Mouse (Mus musculus) intestine, postnatal 0 days (tissue): ENCODE measurements around the gene Frmd4a. TPM values are rescaled to one million over a fixed set of nuclear protein-coding genes. Genes with fewer than 3 reads are reported as not detected.

ENCODE experiments used
- ATAC-seq: fragments of 200-750 bp; cut with Nextera tagmentation; 2 replicates; pipeline ENCODE4 v1.8.0; 2017; ENCODE audit warnings: mild to moderate bottlenecking, moderate TSS enrichment, moderate library complexity
- H3K27ac ChIP-seq: fragments of 300-500 bp; sonication (generic); 2 replicates; pipeline ENCODE4 v1.5.1; 2014; ENCODE audit warnings: mild to moderate bottlenecking, low read depth, low read length, moderate library complexity
- H3K27me3 ChIP-seq: fragments of 300-500 bp; sonication (generic); replicated peaks from 2 replicates; pipeline ENCODE4 v1.6.1; 2014; ENCODE audit warnings: low read length, mixed read lengths; ENCODE audit not compliant: control insufficient read depth, insufficient read depth
- H3K36me3 ChIP-seq: fragments of 300-500 bp; sonication (generic); 2 replicates; pipeline ENCODE4 v1.6.1; 2014; ENCODE audit warnings: mild to moderate bottlenecking, moderate library complexity; ENCODE audit not compliant: control insufficient read depth, insufficient read depth
- H3K4me1 ChIP-seq: fragments of 300-500 bp; sonication (generic); replicated peaks from 2 replicates; pipeline ENCODE4 v1.6.1; 2014; ENCODE audit warnings: antibody characterized with exemption, low read length, mixed read lengths; ENCODE audit not compliant: control insufficient read depth, insufficient read depth
- H3K4me2 ChIP-seq: fragments of 300-500 bp; sonication (generic); replicated peaks from 2 replicates; pipeline ENCODE4 v1.6.1; 2014; ENCODE audit warnings: low read depth, mild to moderate bottlenecking, moderate library complexity
- H3K4me3 ChIP-seq: fragments of 300-500 bp; sonication (generic); 2 replicates; pipeline ENCODE4 v1.5.1; 2014; ENCODE audit warnings: low read depth, low read length
- H3K9ac ChIP-seq: fragments of 300-500 bp; sonication (generic); 2 replicates; pipeline ENCODE4 v1.6.1; 2014; ENCODE audit warnings: mild to moderate bottlenecking, low read depth, low read length
- H3K9me3 ChIP-seq: fragments of 300-500 bp; sonication (generic); 2 replicates; pipeline ENCODE4 v1.6.1; 2016; ENCODE audit warnings: mixed run types; ENCODE audit not compliant: control insufficient read depth
- CTCF ChIP-seq: sonication (generic); IDR thresholded peaks from 2 replicates; pipeline ENCODE4 v1.5.1; 2016; ENCODE audit warnings: low read depth, mild to moderate bottlenecking, control low read depth, antibody characterized with exemption, moderate library complexity
- WGBS: fragments of 180-500 bp; shearing (Covaris S2); extraction: QIAGEN DNeasy Blood & Tissue Kit; methylation state at CpG from one replicate; pipeline ENCODE4 v1.1.7; 2014; 5-methylcytosine and 5-hydroxymethylcytosine counted together
- polyA plus RNA-seq: library from polyadenylated mRNA; unstranded; fragments of >200 nt; fragmentation: Nextera tagmentation; extraction: Ambion mirVana; gene quantifications from 2 replicates; pipeline ENCODE4 v1.2.1, GENCODE M21; 2015

Frmd4a gene
- polyA plus RNA-seq, 1 experiment from 2014 or later: 4.5 TPM

GRCm38 (mm10) chr2:4517553-4518125, 500.1 kb downstream of the Frmd4a start:
- Histone ChIP-seq H3K9me3 (no peaks in the 10 kb centered on the region), H3K36me3 (no peaks in the 10 kb centered on the region), H3K9ac (no peak overlapping the region), H3K4me2 (peak overlapping the region; percentile 18; the same call in 1 of the 2 replicates), H3K4me3 (no peak overlapping the region), H3K4me1 (no peaks in the 10 kb centered on the region), H3K27ac (peak overlapping the region; percentile 24; the same call in 1 of the 2 replicates), H3K27me3 (no peaks in the 10 kb centered on the region)
- ATAC-seq: peak; percentile 68
- 14% methylated on average over 7 of the region's 7 CpGs for WGBS
- TF ChIP-seq CTCF: no peak

GRCm38 (mm10) chr2:4518549-4518948, 501.0 kb downstream of the Frmd4a start:
- Histone ChIP-seq H3K4me1 (no peaks in the 10 kb centered on the region), H3K4me2 (no peak overlapping the region), H3K9ac (no peak overlapping the region), H3K36me3 (no peaks in the 10 kb centered on the region), H3K4me3 (no peak overlapping the region), H3K27me3 (no peaks in the 10 kb centered on the region), H3K9me3 (no peaks in the 10 kb centered on the region), H3K27ac (no peak overlapping the region)
- ATAC-seq: no peak
- no peak for TF ChIP-seq CTCF

GRCm38 (mm10) chr2:4522769-4523487, 505.4 kb downstream of the Frmd4a start:
- no peak overlapping the region for H3K4me3 ChIP-seq
- H3K4me1 ChIP-seq: no peaks in the 10 kb centered on the region
- H3K4me2 ChIP-seq: no peak overlapping the region
- H3K36me3 ChIP-seq: no peaks in the 10 kb centered on the region
- ATAC-seq: no peak
- no peak overlapping the region for H3K27ac ChIP-seq
- no peak for TF ChIP-seq CTCF
- no peak overlapping the region for H3K9ac ChIP-seq
- no peaks in the 10 kb centered on the region for H3K9me3 ChIP-seq
- 88% methylated on average over 1 of the region's 1 CpGs for WGBS
- no peaks in the 10 kb centered on the region for H3K27me3 ChIP-seq

DNA sequence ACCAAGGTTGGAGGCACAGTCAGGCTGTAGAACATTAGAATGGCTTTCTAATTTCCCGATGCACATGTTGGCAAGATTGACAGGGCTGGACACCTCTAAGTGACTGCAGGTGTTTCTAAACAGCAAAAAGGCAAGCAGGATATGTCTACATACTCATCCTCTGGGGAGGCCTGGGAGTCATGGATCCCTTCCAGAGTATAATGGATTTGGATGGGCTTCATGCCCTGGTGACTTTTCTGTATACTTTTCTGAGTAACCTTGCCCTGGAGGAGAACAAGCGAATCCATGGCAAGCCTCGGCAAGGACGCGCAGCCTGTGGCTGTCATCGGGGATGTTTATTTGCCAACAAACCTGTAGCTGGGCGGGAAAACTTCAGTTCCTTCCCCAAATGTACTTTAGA, 509.6 kb downstream of the Frmd4a start:
- no peaks in the 10 kb centered on the region for H3K9me3 ChIP-seq
- no peak for ATAC-seq
- no peaks in the 10 kb centered on the region for H3K27me3 ChIP-seq
- WGBS: 94% methylated on average over 7 of the region's 7 CpGs
- H3K4me2 ChIP-seq: no peak overlapping the region
- H3K4me3 ChIP-seq: no peak overlapping the region
- H3K36me3 ChIP-seq: no peaks in the 10 kb centered on the region
- H3K27ac ChIP-seq: no peak overlapping the region
- no peak for TF ChIP-seq CTCF
- H3K4me1 ChIP-seq: no peaks in the 10 kb centered on the region
- H3K9ac ChIP-seq: no peak overlapping the region

GRCm38 (mm10) chr2:4529254-4529729, 511.8 kb downstream of the Frmd4a start:
- no peaks in the 10 kb centered on the region for H3K36me3 ChIP-seq

GRCm38 (mm10) chr2:4531533-4532197, 514.1 kb downstream of the Frmd4a start:
- WGBS: 71% methylated on average over 11 of the region's 11 CpGs
- ATAC-seq: no peak
- Histone ChIP-seq H3K36me3 (no peaks in the 10 kb centered on the region), H3K9me3 (no peaks in the 10 kb centered on the region), H3K27ac (no peak overlapping the region), H3K4me2 (no peak overlapping the region), H3K9ac (no peak overlapping the region), H3K4me3 (no peak overlapping the region), H3K4me1 (no peaks in the 10 kb centered on the region), H3K27me3 (no peaks in the 10 kb centered on the region)
- TF ChIP-seq CTCF: no peak

More at GRCm38 (mm10) chr2:4529254-4529729, 511.8 kb downstream of the Frmd4a start:
- Histone ChIP-seq H3K4me2 (no peak overlapping the region), H3K4me3 (no peak overlapping the region), H3K9ac (no peak overlapping the region), H3K27ac (no peak overlapping the region), H3K9me3 (no peaks in the 10 kb centered on the region), H3K4me1 (no peaks in the 10 kb centered on the region), H3K27me3 (no peaks in the 10 kb centered on the region)
- ATAC-seq: 0 out of 2 replicates have a peak, but pooled peaks have one; percentile 19
- TF ChIP-seq CTCF: no peak
- WGBS: 76% methylated on average over 9 of the region's 9 CpGs
